ENCODE assay signal across 8 mouse cellular contexts in the genomic region with DNA sequence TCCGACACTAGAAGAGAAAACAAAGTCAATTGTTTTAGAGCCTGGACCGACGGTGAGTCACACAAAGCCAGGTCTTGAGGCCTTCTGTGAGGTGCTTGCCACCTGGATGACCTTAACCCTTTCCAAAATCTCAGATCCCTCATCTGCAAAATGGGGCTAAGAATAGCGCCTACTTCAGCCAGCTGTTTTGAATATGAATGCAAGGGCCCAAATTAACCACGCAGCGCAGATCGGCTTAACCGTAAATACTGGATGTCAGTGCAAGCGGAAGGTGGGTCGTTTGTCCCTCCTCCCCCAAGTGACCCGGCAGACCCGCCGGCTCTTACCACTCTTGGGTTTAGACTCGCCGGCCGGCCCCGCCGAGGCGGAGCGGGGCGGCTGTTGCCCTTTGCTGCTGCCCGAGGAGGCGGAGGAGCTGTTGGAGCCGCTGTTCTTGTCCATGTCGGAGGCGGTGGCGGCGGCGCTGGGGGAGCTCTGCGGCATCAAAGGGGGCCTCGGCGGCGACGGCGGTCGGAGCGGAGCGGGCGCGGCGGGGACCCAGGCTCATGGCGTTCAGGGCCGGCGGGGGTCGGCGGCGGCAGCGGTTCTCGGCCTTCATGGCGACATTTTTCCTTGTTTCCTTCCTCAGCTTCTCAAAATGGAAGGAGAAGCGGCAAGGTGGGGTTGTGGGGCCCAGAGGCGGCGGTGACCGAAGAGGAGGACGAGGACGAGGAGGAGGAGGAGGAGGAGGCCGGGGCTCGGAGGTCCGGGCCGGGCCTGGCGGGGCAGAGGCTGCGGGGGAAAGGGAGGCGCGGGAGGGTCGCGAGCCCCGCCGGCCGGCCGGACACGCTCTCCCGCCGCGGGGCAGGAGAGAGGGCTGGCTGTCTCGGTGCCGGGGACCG. TPM values are rescaled to one million over a fixed set of nuclear protein-coding genes. Genes with fewer than 3 reads are reported as not detected.
DNase-seq lines count a peak whose midpoint lies in the region; ATAC-seq and TF ChIP-seq lines count a peak whose summit lies in the region.

No protein-coding gene starts in this region.

- H3K36me3 ChIP-seq in forebrain, embryonic 10.5 days (replicated peaks): peaks cover 37% of the 10 kb centered on the region
- H3K36me3 ChIP-seq in limb, embryonic 11.5 days (ENCODE audit: control insufficient read depth, insufficient read depth, low read length): no peaks in the 10 kb centered on the region; the same call in 1 of the 2 replicates
- peaks cover 32% of the 10 kb centered on the region for H3K36me3 ChIP-seq in midbrain, embryonic 10.5 days

- no peak for TF ChIP-seq CTCF in cerebellum, adult 2 months (IDR thresholded peaks at IDR 0.05; ENCODE audit: borderline replicate concordance, insufficient read depth, low read depth, low read length)

- TF ChIP-seq POLR2A in cerebellum, adult 2 months (IDR thresholded peaks at IDR 0.05; ENCODE audit: borderline replicate concordance, insufficient read depth, low read length): no peak

- peaks cover 7% of the 10 kb centered on the region; the same call in 1 of the 2 replicates for H3K4me1 ChIP-seq in cerebellum, adult 2 months (ENCODE audit: control insufficient read depth, insufficient read depth, low read length)
- H3K4me1 ChIP-seq in forebrain, embryonic 10.5 days: peaks cover 48% of the 10 kb centered on the region
- peaks cover 2% of the 10 kb centered on the region; the same call in 1 of the 2 replicates for H3K4me1 ChIP-seq in limb, embryonic 11.5 days (ENCODE audit: control insufficient read depth, insufficient read depth, low read length)
- peaks cover 50% of the 10 kb centered on the region for H3K4me1 ChIP-seq in midbrain, embryonic 10.5 days

- peak; percentile 4; the same call in 1 of the 2 replicates for ATAC-seq in limb, embryonic 11.5 days (ENCODE audit: insufficient number of reproducible peaks, low FRiP score, low TSS enrichment, low read depth)

- peak overlapping the region; percentile 81 for H3K4me2 ChIP-seq in limb, embryonic 11.5 days (ENCODE audit: low read depth, severe bottlenecking)

- peak overlapping the region; percentile 88 for H3K4me3 ChIP-seq in cerebellum, adult 2 months (replicated peaks; ENCODE audit: insufficient read depth, low read depth, low read length)
- peak overlapping the region; percentile 86 for H3K4me3 ChIP-seq in forebrain, embryonic 10.5 days
- H3K4me3 ChIP-seq in limb, embryonic 11.5 days (ENCODE audit: low read depth, low read length): peak overlapping the region; percentile 93
- peak overlapping the region; percentile 100 for H3K4me3 ChIP-seq in midbrain, embryonic 10.5 days

- H3K27me3 ChIP-seq in cerebellum, adult 2 months (ENCODE audit: control insufficient read depth, insufficient read depth, low read length): no peaks in the 10 kb centered on the region
- no peaks in the 10 kb centered on the region for H3K27me3 ChIP-seq in forebrain, embryonic 10.5 days (ENCODE audit: poor library complexity, severe bottlenecking)
- H3K27me3 ChIP-seq in limb, embryonic 11.5 days (ENCODE audit: control insufficient read depth, insufficient read depth, low read length): no peaks in the 10 kb centered on the region
- H3K27me3 ChIP-seq in midbrain, embryonic 10.5 days (ENCODE audit: low read depth, poor library complexity, severe bottlenecking): no peaks in the 10 kb centered on the region

- under 1% methylated on average over 71 of the region's 77 CpGs for WGBS in cerebellum, adult 2 months
- under 1% methylated on average over 77 of the region's 77 CpGs for WGBS in forebrain, embryonic 10.5 days
- WGBS in limb, embryonic 11.5 days: under 1% methylated on average over 74 of the region's 77 CpGs
- WGBS in midbrain, embryonic 10.5 days: under 1% methylated on average over 77 of the region's 77 CpGs

- H3K27ac ChIP-seq in cerebellum, adult 2 months (ENCODE audit: insufficient read depth, low read length): peak overlapping the region; percentile 85
- peak overlapping the region; percentile 95 for H3K27ac ChIP-seq in forebrain, embryonic 10.5 days
- peak overlapping the region; percentile 63; the same call in 1 of the 2 replicates for H3K27ac ChIP-seq in limb, embryonic 11.5 days (replicated peaks; ENCODE audit: low read depth, low read length)
- peak overlapping the region; percentile 92 for H3K27ac ChIP-seq in midbrain, embryonic 10.5 days (replicated peaks)

- peak in 1 of 2 experiments; percentile 44 for DNase-seq in cerebellum, adult 2 months
- no peak for DNase-seq in cerebellum, adult 8-10 months
- DNase-seq in adrenal gland, adult 8-10 months: peak; percentile 23
- DNase-seq in forebrain, embryonic 10.5 days (ENCODE audit: extremely low spot score, low spot score): peak; percentile 56
- DNase-seq in heart, postnatal 4 days: peak; percentile 51
- DNase-seq in limb, embryonic 11.5 days (ENCODE audit: low spot score): peak; percentile 60
- no peak for DNase-seq in midbrain, embryonic 10.5 days (ENCODE audit: low spot score)
- DNase-seq in right cerebral cortex, postnatal 4 days: peak; percentile 49

- no peaks in the 10 kb centered on the region for H3K9me3 ChIP-seq in forebrain, embryonic 10.5 days
- H3K9me3 ChIP-seq in limb, embryonic 11.5 days (ENCODE audit: control insufficient read depth, low read length): no peaks in the 10 kb centered on the region
- H3K9me3 ChIP-seq in midbrain, embryonic 10.5 days (replicated peaks): no peaks in the 10 kb centered on the region

- peak overlapping the region; percentile 95 for H3K9ac ChIP-seq in limb, embryonic 11.5 days (ENCODE audit: low read length)

RNA-seq across cellular contexts. Expression of a gene that starts 0.5 kb away (rescaled TPM):
- polyA plus RNA-seq in cerebellum, adult 2 months (2012; rRNA removed): 141 and 151 TPM in 2 replicates
- 100 to 1,000 TPM; 218 to 258 (median 235) TPM for total RNA-seq in adrenal gland, adult 8-10 months (2022)
- 119 and 132 TPM in 2 replicates for polyA plus RNA-seq in forebrain, embryonic 10.5 days (2016; fragmentation: Nextera tagmentation; extraction: Ambion mirVana)
- 100 to 1,000 TPM; 277 to 284 TPM for total RNA-seq in heart, postnatal 4 days (2021)
- polyA plus RNA-seq in limb, embryonic 11.5 days (2014; fragmentation: Nextera tagmentation; extraction: Ambion mirVana): 77.5 and 105 TPM in 2 replicates
- 133 and 134 TPM in 2 replicates for polyA plus RNA-seq in midbrain, embryonic 10.5 days (2016; fragmentation: Nextera tagmentation; extraction: Ambion mirVana)

RNA-seq across cellular contexts. Expression of a gene that starts 7.3 kb away (rescaled TPM):
- 39.5 and 39.8 TPM in 2 replicates for polyA plus RNA-seq in cerebellum, adult 2 months (2012; rRNA removed)
- 10 to 100 TPM; 50.3 to 63.7 (median 60.1) TPM for total RNA-seq in adrenal gland, adult 8-10 months (2022)
- polyA plus RNA-seq in forebrain, embryonic 10.5 days (2016; fragmentation: Nextera tagmentation; extraction: Ambion mirVana): 58.7 and 58.8 TPM in 2 replicates
- total RNA-seq in heart, postnatal 4 days (2021): 100 to 1,000 TPM; 113 to 117 TPM
- polyA plus RNA-seq in limb, embryonic 11.5 days (2014; fragmentation: Nextera tagmentation; extraction: Ambion mirVana): 51.4 and 54.6 TPM in 2 replicates
- polyA plus RNA-seq in midbrain, embryonic 10.5 days (2016; fragmentation: Nextera tagmentation; extraction: Ambion mirVana): 57.3 and 61.1 TPM in 2 replicates

RNA-seq across cellular contexts. Expression of a gene that starts 28.6 kb away (rescaled TPM):
- 381 and 416 TPM in 2 replicates for polyA plus RNA-seq in cerebellum, adult 2 months (2012; rRNA removed)
- total RNA-seq in adrenal gland, adult 8-10 months (2022): 100 to 1,000 TPM; 140 to 233 (median 156) TPM
- 1,650 and 1,695 TPM in 2 replicates for polyA plus RNA-seq in forebrain, embryonic 10.5 days (2016; fragmentation: Nextera tagmentation; extraction: Ambion mirVana)
- 100 to 1,000 TPM; 318 to 355 TPM for total RNA-seq in heart, postnatal 4 days (2021)
- polyA plus RNA-seq in limb, embryonic 11.5 days (2014; fragmentation: Nextera tagmentation; extraction: Ambion mirVana): 1,968 and 2,035 TPM in 2 replicates
- polyA plus RNA-seq in midbrain, embryonic 10.5 days (2016; fragmentation: Nextera tagmentation; extraction: Ambion mirVana): 1,606 and 1,767 TPM in 2 replicates

RNA-seq across cellular contexts. Expression of a gene that starts 36.5 kb away (rescaled TPM):
- 168 and 177 TPM in 2 replicates for polyA plus RNA-seq in cerebellum, adult 2 months (2012; rRNA removed)
- total RNA-seq in adrenal gland, adult 8-10 months (2022): 10 to 100 TPM; 75.9 to 87.9 (median 84.9) TPM
- 116 and 119 TPM in 2 replicates for polyA plus RNA-seq in forebrain, embryonic 10.5 days (2016; fragmentation: Nextera tagmentation; extraction: Ambion mirVana)
- 10 to 100 TPM; 21.1 to 26.1 TPM for total RNA-seq in heart, postnatal 4 days (2021)
- polyA plus RNA-seq in limb, embryonic 11.5 days (2014; fragmentation: Nextera tagmentation; extraction: Ambion mirVana): 118 and 123 TPM in 2 replicates
- 104 and 113 TPM in 2 replicates for polyA plus RNA-seq in midbrain, embryonic 10.5 days (2016; fragmentation: Nextera tagmentation; extraction: Ambion mirVana)

RNA-seq across cellular contexts. Expression of a gene that starts 54.8 kb away (rescaled TPM):
- 60.1 and 65.0 TPM in 2 replicates for polyA plus RNA-seq in cerebellum, adult 2 months (2012; rRNA removed)
- 10 to 100 TPM; 68.1 to 89.3 (median 75.9) TPM for total RNA-seq in adrenal gland, adult 8-10 months (2022)
- 399 and 417 TPM in 2 replicates for polyA plus RNA-seq in forebrain, embryonic 10.5 days (2016; fragmentation: Nextera tagmentation; extraction: Ambion mirVana)
- total RNA-seq in heart, postnatal 4 days (2021): 10 to 100 TPM; 39.1 to 42.4 TPM
- 417 and 433 TPM in 2 replicates for polyA plus RNA-seq in limb, embryonic 11.5 days (2014; fragmentation: Nextera tagmentation; extraction: Ambion mirVana)
- polyA plus RNA-seq in midbrain, embryonic 10.5 days (2016; fragmentation: Nextera tagmentation; extraction: Ambion mirVana): 396 and 421 TPM in 2 replicates

Comparison
In these comparisons a context has a peak if more than half of its experiments do, and no peak if none do; other contexts are left out.
1. DNase-seq: peak in adrenal gland, adult 8-10 months (single experiment), forebrain, embryonic 10.5 days (single experiment), heart, postnatal 4 days (single experiment), limb, embryonic 11.5 days (single experiment) and right cerebral cortex, postnatal 4 days (single experiment); none in cerebellum, adult 8-10 months (single experiment) and midbrain, embryonic 10.5 days (single experiment).
2. Peak in every context shown above with its lines, with median percentiles within 50 percentile points of each other: H3K27ac ChIP-seq and H3K4me3 ChIP-seq.